Mouse (Mus musculus) embryonic facial prominence, embryonic 13.5 days (tissue): Measurements from ENCODE around the gene Fetub. TPM values are rescaled to one million over a fixed set of nuclear protein-coding genes. Genes with fewer than 3 reads are reported as not detected.

Experiments
- ATAC-seq: fragments of 200-750 bp; cut with Nextera tagmentation; 2 replicates; pipeline ENCODE4 v1.8.0; 2017; ENCODE audit warnings: low read depth; ENCODE audit not compliant: insufficient number of reproducible peaks, insufficient read depth, low FRiP score, low TSS enrichment
- H3K27ac ChIP-seq: fragments of 300-500 bp; sonication (generic); 2 replicates; pipeline ENCODE4 v1.5.1; 2015; ENCODE audit warnings: moderate library complexity, mild to moderate bottlenecking, inconsistent platforms
- H3K27me3 ChIP-seq: fragments of 300-500 bp; sonication (generic); 2 replicates; pipeline ENCODE4 v1.6.1; 2015; ENCODE audit warnings: mild to moderate bottlenecking, inconsistent platforms
- H3K36me3 ChIP-seq: fragments of 300-500 bp; sonication (generic); 2 replicates; pipeline ENCODE4 v1.6.1; 2015; ENCODE audit warnings: mild to moderate bottlenecking, inconsistent platforms
- H3K4me1 ChIP-seq: fragments of 300-500 bp; sonication (generic); 2 replicates; pipeline ENCODE4 v1.6.1; 2015; ENCODE audit warnings: inconsistent platforms
- H3K4me2 ChIP-seq: fragments of 300-500 bp; sonication (generic); 2 replicates; pipeline ENCODE4 v1.6.1; 2015; ENCODE audit warnings: moderate library complexity, mild to moderate bottlenecking, inconsistent platforms
- H3K4me3 ChIP-seq: fragments of 300-500 bp; sonication (generic); 2 replicates; pipeline ENCODE4 v1.5.1; 2015; ENCODE audit warnings: mild to moderate bottlenecking, inconsistent platforms
- H3K9ac ChIP-seq: fragments of 300-500 bp; sonication (generic); 2 replicates; pipeline ENCODE4 v1.6.1; 2015; ENCODE audit warnings: mild to moderate bottlenecking, inconsistent platforms
- H3K9me3 ChIP-seq: fragments of 300-500 bp; sonication (generic); 2 replicates; pipeline ENCODE4 v1.6.1; 2016; ENCODE audit warnings: inconsistent platforms
- WGBS: fragments of 180-500 bp; shearing (Covaris S2); methylation state at CpG from one replicate; pipeline ENCODE4 v1.1.7; 2015; ENCODE audit warnings: mixed read lengths; 5-methylcytosine and 5-hydroxymethylcytosine counted together
- polyA plus RNA-seq: library from polyadenylated mRNA; unstranded; fragments of >200 nt; fragmentation: Nextera tagmentation; extraction: Ambion mirVana; gene quantifications from 2 replicates; pipeline ENCODE4 v1.2.1, GENCODE M21; 2015

The Fetub gene
- polyA plus RNA-seq, 1 experiment from 2014 or later = 1.2 TPM

GRCm38 (mm10) chr16:22886726-22887125 lies 31.4 kb upstream of the Fetub start:
- H3K4me3 ChIP-seq = no peak overlapping the region
- ATAC-seq = no peak
- no peak overlapping the region for H3K27ac ChIP-seq
- H3K9me3 ChIP-seq = no peaks in the 10 kb centered on the region
- no peaks in the 10 kb centered on the region for H3K36me3 ChIP-seq
- no peak overlapping the region for H3K4me2 ChIP-seq
- peaks cover 4% of the 10 kb centered on the region; the same call in 1 of the 2 replicates for H3K4me1 ChIP-seq
- no peak overlapping the region for H3K9ac ChIP-seq
- H3K27me3 ChIP-seq = peaks cover 6% of the 10 kb centered on the region
- WGBS = 81% methylated on average over 3 of the region's 3 CpGs

- Histone ChIP-seq H3K36me3 (no peaks in the 10 kb centered on the region), H3K27me3 (no peaks in the 10 kb centered on the region), H3K4me1 (no peaks in the 10 kb centered on the region), H3K9ac (no peak overlapping the region), H3K27ac (no peak overlapping the region), H3K4me2 (no peak overlapping the region), H3K4me3 (no peak overlapping the region), H3K9me3 (no peaks in the 10 kb centered on the region)
- ATAC-seq = no peak
- 68% methylated on average over 4 of the region's 4 CpGs for WGBS
Observed at GRCm38 (mm10) chr16:22888835-22889234, 29.3 kb upstream of the Fetub start.

GRCm38 (mm10) chr16:22889716-22890115 lies 28.4 kb upstream of the Fetub start:
- WGBS = 85% methylated on average over 8 of the region's 8 CpGs

GRCm38 (mm10) chr16:22890683-22891510 lies 27.2 kb upstream of the Fetub start, which contains the start of gene Ahsg:
Gene Ahsg, plus strand, starts transcription at chr16:22891277.
- 75% methylated on average over 11 of the region's 11 CpGs for WGBS

More at GRCm38 (mm10) chr16:22889716-22890115, 28.4 kb upstream of the Fetub start:
- Histone ChIP-seq H3K4me1 (no peaks in the 10 kb centered on the region), H3K27ac (no peak overlapping the region), H3K4me3 (no peak overlapping the region), H3K9me3 (no peaks in the 10 kb centered on the region), H3K9ac (no peak overlapping the region), H3K27me3 (no peaks in the 10 kb centered on the region), H3K36me3 (no peaks in the 10 kb centered on the region), H3K4me2 (no peak overlapping the region)
- no peak for ATAC-seq

GRCm38 (mm10) chr16:22891733-22892154 lies 26.4 kb upstream of the Fetub start:
- no peaks in the 10 kb centered on the region for H3K36me3 ChIP-seq
- 93% methylated on average over 8 of the region's 8 CpGs for WGBS
- H3K9ac ChIP-seq = no peak overlapping the region
- no peaks in the 10 kb centered on the region for H3K9me3 ChIP-seq
- H3K27ac ChIP-seq = no peak overlapping the region
- H3K4me1 ChIP-seq = no peaks in the 10 kb centered on the region
- no peak for ATAC-seq
- no peaks in the 10 kb centered on the region for H3K27me3 ChIP-seq
- no peak overlapping the region for H3K4me3 ChIP-seq
- H3K4me2 ChIP-seq = no peak overlapping the region

More at GRCm38 (mm10) chr16:22890683-22891510, 27.2 kb upstream of the Fetub start, which contains the start of gene Ahsg:
- no peak for ATAC-seq
- Histone ChIP-seq H3K4me2 (no peak within 1 kb of the TSS), H3K4me1 (no peaks in the 10 kb centered on the region), H3K9me3 (no peaks in the 10 kb centered on the region), H3K9ac (no peak within 1 kb of the TSS), H3K27ac (no peak within 1 kb of the TSS), H3K36me3 (no peaks in the 10 kb centered on the region), H3K4me3 (no peak within 1 kb of the TSS), H3K27me3 (no peaks in the 10 kb centered on the region)

- H3K27ac ChIP-seq = no peak overlapping the region
- H3K4me1 ChIP-seq = no peaks in the 10 kb centered on the region
- H3K36me3 ChIP-seq = no peaks in the 10 kb centered on the region
- H3K4me3 ChIP-seq = no peak overlapping the region
- H3K4me2 ChIP-seq = no peak overlapping the region
- ATAC-seq = no peak
- H3K27me3 ChIP-seq = no peaks in the 10 kb centered on the region
- WGBS = 73% methylated on average over 8 of the region's 8 CpGs
- no peaks in the 10 kb centered on the region for H3K9me3 ChIP-seq
- no peak overlapping the region for H3K9ac ChIP-seq
Observed at GRCm38 (mm10) chr16:22894095-22894494, 24.0 kb upstream of the Fetub start.

- H3K9ac ChIP-seq = no peak overlapping the region
- ATAC-seq = no peak
- no peaks in the 10 kb centered on the region for H3K4me1 ChIP-seq
- H3K4me2 ChIP-seq = no peak overlapping the region
- H3K4me3 ChIP-seq = no peak overlapping the region
- H3K36me3 ChIP-seq = no peaks in the 10 kb centered on the region
- H3K27ac ChIP-seq = no peak overlapping the region
- no peaks in the 10 kb centered on the region for H3K9me3 ChIP-seq
- H3K27me3 ChIP-seq = no peaks in the 10 kb centered on the region
- 68% methylated on average over 2 of the region's 2 CpGs for WGBS
Observed at GRCm38 (mm10) chr16:22896618-22897017, 21.5 kb upstream of the Fetub start.

- no peaks in the 10 kb centered on the region for H3K9me3 ChIP-seq
- no peak overlapping the region for H3K27ac ChIP-seq
- H3K36me3 ChIP-seq = no peaks in the 10 kb centered on the region
- no peak overlapping the region for H3K9ac ChIP-seq
- H3K4me1 ChIP-seq = no peaks in the 10 kb centered on the region
- WGBS = 57% methylated on average over 5 of the region's 5 CpGs
- no peaks in the 10 kb centered on the region for H3K27me3 ChIP-seq
- no peak overlapping the region for H3K4me2 ChIP-seq
- ATAC-seq = no peak
- H3K4me3 ChIP-seq = no peak overlapping the region
Observed at GRCm38 (mm10) chr16:22899346-22899745, 18.8 kb upstream of the Fetub start.

GRCm38 (mm10) chr16:22899866-22900570 lies 18.1 kb upstream of the Fetub start:
- Histone ChIP-seq H3K9me3 (no peaks in the 10 kb centered on the region), H3K4me3 (no peak overlapping the region), H3K4me1 (no peaks in the 10 kb centered on the region), H3K36me3 (no peaks in the 10 kb centered on the region), H3K27ac (no peak overlapping the region), H3K4me2 (no peak overlapping the region), H3K27me3 (no peaks in the 10 kb centered on the region), H3K9ac (no peak overlapping the region)
- 81% methylated on average over 10 of the region's 10 CpGs for WGBS
- ATAC-seq = no peak

GRCm38 (mm10) chr16:22901326-22901725 lies 16.8 kb upstream of the Fetub start:
- WGBS = 80% methylated on average over 3 of the region's 3 CpGs

GRCm38 (mm10) chr16:22909290-22909689 lies 8.8 kb upstream of the Fetub start:
- H3K36me3 ChIP-seq = no peaks in the 10 kb centered on the region
- no peaks in the 10 kb centered on the region for H3K9me3 ChIP-seq
- H3K9ac ChIP-seq = no peak overlapping the region
- no peak overlapping the region for H3K4me2 ChIP-seq
- H3K27me3 ChIP-seq = no peaks in the 10 kb centered on the region
- ATAC-seq = no peak
- 89% methylated on average over 6 of the region's 6 CpGs for WGBS
- no peaks in the 10 kb centered on the region for H3K4me1 ChIP-seq
- H3K4me3 ChIP-seq = no peak overlapping the region
- H3K27ac ChIP-seq = no peak overlapping the region

More at GRCm38 (mm10) chr16:22901326-22901725, 16.8 kb upstream of the Fetub start:
- H3K36me3 ChIP-seq = no peaks in the 10 kb centered on the region
- H3K4me1 ChIP-seq = no peaks in the 10 kb centered on the region
- no peaks in the 10 kb centered on the region for H3K27me3 ChIP-seq
- no peak overlapping the region for H3K4me3 ChIP-seq
- no peak overlapping the region for H3K9ac ChIP-seq
- no peaks in the 10 kb centered on the region for H3K9me3 ChIP-seq
- no peak for ATAC-seq
- no peak overlapping the region for H3K4me2 ChIP-seq
- no peak overlapping the region for H3K27ac ChIP-seq

GRCm38 (mm10) chr16:22911986-22912385 lies 6.1 kb upstream of the Fetub start:
- no peak overlapping the region for H3K4me2 ChIP-seq

More at GRCm38 (mm10) chr16:22911986-22912385, 6.1 kb upstream of the Fetub start:
- Histone ChIP-seq H3K27me3 (no peaks in the 10 kb centered on the region), H3K4me1 (no peaks in the 10 kb centered on the region), H3K9me3 (no peaks in the 10 kb centered on the region), H3K9ac (no peak overlapping the region), H3K27ac (no peak overlapping the region), H3K36me3 (no peaks in the 10 kb centered on the region), H3K4me3 (no peak overlapping the region)
- ATAC-seq = no peak
- 75% methylated on average over 3 of the region's 3 CpGs for WGBS
